Mouse (Mus musculus) granulocyte monocyte progenitor cell, adult 5-6 weeks (primary cell): ENCODE measurements around the gene Scfd2. TPM values are rescaled to one million over a fixed set of nuclear protein-coding genes. Genes with fewer than 3 reads are reported as not detected.

ENCODE experiments used
- ATAC-seq: replicated peaks from 2 replicates; pipeline ENCODE4 v1.8.0; 2016; ENCODE audit warnings: mild to moderate bottlenecking, moderate TSS enrichment, inconsistent platforms; ENCODE audit not compliant: poor library complexity, severe bottlenecking
- total RNA-seq, 2 experiments: library from RNA; stranded (forward) in 1 of 2; stranded (reverse) in 1 of 2; fragments of 200-712, 200-1000 nt in 1 of 2; fragments of >200 nt in 1 of 2; fragmentation: Nextera tagmentation in 1 of 2; gene quantifications; 2 replicates each; pipeline ENCODE4 v1.2.3; 2014 to 2017

Gene Scfd2
- total RNA-seq, 2 experiments from 2014 or later: 24.7 to 25.5 TPM

- ATAC-seq: no peak
Observed at GRCm38 (mm10) chr5:74467753-74468152, 63.8 kb downstream of the Scfd2 start.

GRCm38 (mm10) chr5:74456759-74457158 is 74.8 kb downstream of the Scfd2 start:
- ATAC-seq: no peak

GRCm38 (mm10) chr5:74455510-74456269 is 75.9 kb downstream of the Scfd2 start:
- ATAC-seq: no peak; the same call in 1 of the 2 replicates

- ATAC-seq: no peak
Observed at GRCm38 (mm10) chr5:74455094-74455493, 76.5 kb downstream of the Scfd2 start.

GRCm38 (mm10) chr5:74450977-74451376 is 80.6 kb downstream of the Scfd2 start:
- ATAC-seq: no peak

- no peak for ATAC-seq
Observed at GRCm38 (mm10) chr5:74447517-74448334, 83.8 kb downstream of the Scfd2 start.

DNA sequence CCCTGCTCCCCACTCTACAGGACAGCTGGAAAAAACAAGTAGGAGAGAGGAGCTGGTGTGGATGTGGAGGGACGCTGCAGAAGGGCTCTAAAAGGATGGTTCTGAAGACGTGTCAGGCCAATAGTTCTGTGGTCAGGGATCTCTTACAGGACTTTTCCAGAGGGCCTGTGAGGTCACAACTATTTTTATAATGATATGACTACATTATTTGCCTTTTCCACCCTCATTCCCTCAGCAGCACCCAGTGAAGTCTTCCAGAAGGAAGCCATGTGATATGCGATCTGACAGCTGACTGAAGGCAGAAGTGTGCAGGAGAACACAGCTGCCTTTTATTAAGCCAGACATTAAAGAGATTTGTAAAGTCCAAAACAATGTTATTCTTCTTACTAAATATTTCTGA is 85.7 kb downstream of the Scfd2 start:
- no peak for ATAC-seq

- no peak for ATAC-seq
Observed at GRCm38 (mm10) chr5:74438353-74438752, 93.2 kb downstream of the Scfd2 start.

GRCm38 (mm10) chr5:74433580-74434147 is 97.9 kb downstream of the Scfd2 start:
- peak; percentile 48; the same call in 1 of the 2 replicates for ATAC-seq

GRCm38 (mm10) chr5:74432879-74433539 is 98.5 kb downstream of the Scfd2 start:
- ATAC-seq: no peak

- no peak for ATAC-seq
Observed at GRCm38 (mm10) chr5:74420615-74421132, 110.9 kb downstream of the Scfd2 start.

GRCm38 (mm10) chr5:74412557-74412956 is 119.0 kb downstream of the Scfd2 start:
- no peak for ATAC-seq

GRCm38 (mm10) chr5:74404887-74405286 is 126.7 kb downstream of the Scfd2 start:
- ATAC-seq: no peak

DNA sequence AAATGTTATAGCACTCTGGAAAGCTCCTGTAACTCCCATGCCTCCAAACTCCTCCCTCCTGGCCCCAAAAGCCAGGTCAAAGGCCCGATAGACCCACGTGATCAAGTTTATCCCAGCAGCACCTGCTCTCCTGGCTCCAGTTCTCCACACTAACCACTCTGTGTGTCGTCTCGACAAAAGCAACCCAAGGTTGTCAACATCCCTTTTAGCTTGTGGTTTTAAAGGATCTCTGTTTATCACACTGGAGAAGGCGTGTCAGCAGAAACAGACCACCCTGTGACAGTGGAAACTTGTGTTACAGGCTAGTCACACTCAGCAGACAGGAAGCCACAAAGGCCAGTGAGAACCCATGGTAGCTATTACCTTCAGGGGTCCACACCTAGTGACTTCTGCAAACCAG is 127.5 kb downstream of the Scfd2 start:
- no peak; the same call in 1 of the 2 replicates for ATAC-seq

- no peak for ATAC-seq
Observed at GRCm38 (mm10) chr5:74402626-74403025, 128.9 kb downstream of the Scfd2 start.

DNA sequence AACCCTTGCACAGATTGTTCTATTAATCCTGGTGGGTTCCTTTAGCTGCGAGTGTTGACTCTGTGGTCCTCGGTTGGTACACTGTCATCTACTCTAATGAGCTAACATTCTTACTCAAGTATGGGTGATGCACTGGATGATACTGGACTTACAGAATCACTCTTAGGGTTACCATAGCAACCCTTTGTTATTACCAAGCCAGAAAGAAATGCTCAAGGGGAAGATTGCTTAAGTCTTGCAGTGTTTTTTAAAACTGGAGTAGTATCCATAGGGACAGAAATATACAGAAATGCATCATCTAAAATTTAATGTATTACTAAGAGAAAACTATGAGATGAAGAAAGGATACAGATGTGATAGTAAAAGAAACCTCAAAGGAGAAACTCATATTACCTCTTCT is 139.8 kb downstream of the Scfd2 start:
- no peak for ATAC-seq

- ATAC-seq: no peak
Observed at GRCm38 (mm10) chr5:74391346-74391745, 140.2 kb downstream of the Scfd2 start.

DNA sequence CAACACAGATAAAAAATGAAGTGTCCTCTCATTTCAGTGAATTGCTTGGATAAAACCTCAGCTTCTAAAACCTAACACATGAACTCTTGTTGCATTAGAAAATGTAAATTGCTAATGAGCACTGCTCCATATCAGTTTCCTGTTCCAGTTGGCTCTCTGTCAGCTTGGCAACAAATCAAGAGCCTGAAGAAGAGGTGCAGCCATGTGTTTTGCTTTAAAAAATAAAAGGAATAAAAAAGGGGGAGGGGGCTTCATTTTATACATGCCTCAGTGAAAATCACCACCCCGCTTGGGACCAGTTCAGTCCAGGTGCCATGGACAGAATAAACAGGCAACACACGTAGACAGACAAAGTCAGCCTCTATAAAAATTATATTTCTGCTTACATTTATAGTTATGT is 142.7 kb downstream of the Scfd2 start:
- no peak for ATAC-seq

- ATAC-seq: no peak
Observed at GRCm38 (mm10) chr5:74388101-74388500, 143.5 kb downstream of the Scfd2 start.

DNA sequence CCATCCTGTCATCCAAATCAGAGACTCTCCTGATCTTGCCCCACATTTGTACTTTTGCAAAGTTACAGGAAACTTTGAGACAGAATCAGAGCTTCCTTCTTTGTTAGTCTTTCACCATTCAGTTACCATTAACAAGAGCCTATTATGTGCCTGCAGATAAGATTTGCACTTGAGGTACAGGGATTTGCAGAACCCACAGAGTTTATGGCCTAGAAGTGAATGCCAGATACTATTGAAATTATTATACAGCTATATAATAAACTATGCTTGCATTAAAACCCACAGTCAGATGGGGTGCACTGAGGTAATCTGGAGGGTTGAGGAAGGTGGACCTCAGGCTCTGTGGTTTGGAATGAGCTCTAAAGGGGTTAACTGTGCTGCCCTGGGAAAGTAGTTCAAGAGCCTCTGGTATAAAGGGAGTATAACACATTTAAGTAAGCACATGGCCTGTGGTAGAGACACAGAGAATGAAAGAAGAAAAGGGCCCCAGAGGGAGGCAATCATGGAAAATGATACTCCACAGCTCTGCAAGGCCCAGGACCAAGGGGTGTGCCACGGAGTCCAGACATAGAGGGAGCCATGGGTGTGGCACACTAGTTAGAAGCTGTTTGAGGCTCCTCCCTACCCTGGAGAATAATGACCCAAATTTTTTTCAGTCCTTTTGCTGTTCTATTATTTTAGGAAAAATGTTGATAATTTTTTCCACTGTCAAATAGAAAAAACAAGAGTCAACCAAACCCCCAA is 144.2 kb downstream of the Scfd2 start:
- no peak for ATAC-seq
